Mouse (Mus musculus) liver, embryonic 14.5 days (tissue): Measurements from ENCODE around the gene Sox30.

Experiments used
- CTCF ChIP-seq: IDR thresholded peaks from 2 replicates; pipeline ENCODE4 v1.5.1; 2016; ENCODE audit warnings: antibody characterized with exemption, low read depth, control low read depth
- EP300 ChIP-seq: IDR thresholded peaks from 2 replicates; pipeline ENCODE4 v1.6.1; 2016; ENCODE audit warnings: antibody characterized with exemption, low read depth

- no peak for TF ChIP-seq CTCF
- no peak for TF ChIP-seq EP300
Measured at GRCm38 (mm10) chr11:45966896-45967295, 13.2 kb upstream of the Sox30 start.
